In the genomic region with DNA sequence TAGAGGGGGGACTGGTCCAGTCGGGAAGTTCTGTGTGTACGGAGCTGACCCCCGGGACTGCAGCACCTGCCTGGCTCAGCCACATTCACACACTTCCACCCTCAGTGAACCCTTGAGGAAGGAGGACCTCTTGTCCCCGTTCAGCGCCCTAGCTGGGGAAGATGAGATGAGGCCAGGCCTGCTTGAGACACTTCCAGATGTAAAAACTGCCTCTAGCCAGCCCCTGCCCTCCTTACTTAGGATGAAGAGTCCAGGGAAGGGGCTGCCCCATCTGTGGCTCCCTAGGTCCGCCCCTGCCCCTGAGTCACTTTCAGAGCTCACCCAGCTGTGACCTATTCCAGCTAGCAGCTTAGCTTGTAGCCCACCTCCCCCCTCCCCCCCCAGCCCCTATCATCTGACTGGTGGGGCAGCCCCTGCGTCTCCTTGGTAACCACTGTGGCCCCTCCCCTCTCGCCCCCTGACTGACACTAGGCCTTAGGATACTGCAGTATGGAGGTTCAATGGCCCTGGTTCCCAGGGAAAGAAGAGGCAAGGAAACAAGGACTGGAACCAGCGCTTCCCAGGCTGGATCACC, we compare ENCODE assay signal across 14 mouse cellular contexts. TPM values are rescaled to one million over a fixed set of nuclear protein-coding genes. Genes with fewer than 3 reads are reported as not detected.
DNase-seq lines count a peak whose midpoint lies in the region; ATAC-seq and TF ChIP-seq lines count a peak whose summit lies in the region.
"Had no signal": no experiment of that assay in that cellular context is flagged by ENCODE, and none has a peak within 500 bp of the region (broad histone marks: within the 10 kb centered on the region; RNA-seq: fewer than 3 reads in every experiment).

No protein-coding gene starts in this region.

- 3% methylated on average over 9 of the region's 9 CpGs for WGBS in forebrain, embryonic 10.5 days
- WGBS in forebrain, embryonic 16.5 days = 15% methylated on average over 9 of the region's 9 CpGs
- WGBS in hindbrain, embryonic 12.5 days = 7% methylated on average over 9 of the region's 9 CpGs
- WGBS in midbrain, postnatal 0 days = 12% methylated on average over 9 of the region's 9 CpGs

- TF ChIP-seq CTCF in midbrain, postnatal 0 days (IDR thresholded peaks at IDR 0.05) = no peak
- TF ChIP-seq CTCF in left cerebral cortex, adult 2 months (IDR thresholded peaks at IDR 0.05) = no peak

- 0 out of 2 replicates have a peak, but pooled peaks cover under 1% of the 10 kb centered on the region for H3K27me3 ChIP-seq in forebrain, embryonic 10.5 days (ENCODE audit: poor library complexity, severe bottlenecking)
- no peaks in the 10 kb centered on the region for H3K27me3 ChIP-seq in forebrain, embryonic 16.5 days (replicated peaks; ENCODE audit: control insufficient read depth, insufficient read depth, low read length)
- H3K27me3 ChIP-seq in hindbrain, embryonic 12.5 days = no peaks in the 10 kb centered on the region
- no peaks in the 10 kb centered on the region for H3K27me3 ChIP-seq in midbrain, postnatal 0 days (ENCODE audit: insufficient read depth, low read length)

- H3K4me2 ChIP-seq in forebrain, embryonic 16.5 days (ENCODE audit: low read length) = no peak overlapping the region
- peak overlapping the region; percentile 25; the same call in 1 of the 2 replicates for H3K4me2 ChIP-seq in hindbrain, embryonic 12.5 days (replicated peaks)
- no peak overlapping the region for H3K4me2 ChIP-seq in midbrain, postnatal 0 days (ENCODE audit: low read depth, low read length, poor library complexity, severe bottlenecking)

- no peaks in the 10 kb centered on the region; the same call in 1 of the 2 replicates for H3K9me3 ChIP-seq in forebrain, embryonic 10.5 days
- no peaks in the 10 kb centered on the region for H3K9me3 ChIP-seq in forebrain, embryonic 16.5 days (ENCODE audit: control insufficient read depth, low read length)
- no peaks in the 10 kb centered on the region for H3K9me3 ChIP-seq in hindbrain, embryonic 12.5 days (replicated peaks)
- H3K9me3 ChIP-seq in midbrain, postnatal 0 days (ENCODE audit: low read length) = no peaks in the 10 kb centered on the region

- ATAC-seq in forebrain, embryonic 16.5 days = no peak
- peak; percentile 85 for ATAC-seq in hindbrain, embryonic 12.5 days (ENCODE audit: low FRiP score)
- no peak for ATAC-seq in midbrain, postnatal 0 days (ENCODE audit: low FRiP score)

- H3K4me3 ChIP-seq in forebrain, embryonic 10.5 days = peak overlapping the region; percentile 31
- no peak overlapping the region for H3K4me3 ChIP-seq in forebrain, embryonic 16.5 days (replicated peaks; ENCODE audit: low read length)
- no peak overlapping the region for H3K4me3 ChIP-seq in hindbrain, embryonic 12.5 days
- H3K4me3 ChIP-seq in midbrain, postnatal 0 days (ENCODE audit: low read depth, low read length) = no peak overlapping the region
- no peak overlapping the region for H3K4me3 ChIP-seq in left cerebral cortex, adult 2 months

- peak; percentile 78 for DNase-seq in forebrain, embryonic 10.5 days (ENCODE audit: extremely low spot score, low spot score)
- peak; percentile 83 for DNase-seq in embryo, embryonic 11 days
- no peak for DNase-seq in midbrain, postnatal 0 days (ENCODE audit: low spot score)
- no peak for DNase-seq in left cerebral cortex, adult 2 months (ENCODE audit: extremely low spot score in 1 of 2, low spot score in 2 of 2)
- no peak for DNase-seq in left cerebral cortex, postnatal 10 days (ENCODE audit: extremely low spot score in 1 of 2, low spot score in 2 of 2)
- DNase-seq in right cerebral cortex, adult 18-20 months = no peak
- DNase-seq: lung, postnatal 4 days; thymus, postnatal 36 days had no signal

- H3K4me1 ChIP-seq in forebrain, embryonic 10.5 days = peaks cover 25% of the 10 kb centered on the region
- peaks cover 13% of the 10 kb centered on the region for H3K4me1 ChIP-seq in forebrain, embryonic 16.5 days (replicated peaks; ENCODE audit: control insufficient read depth, insufficient read depth, low read length)
- peaks cover 23% of the 10 kb centered on the region for H3K4me1 ChIP-seq in hindbrain, embryonic 12.5 days
- H3K4me1 ChIP-seq in midbrain, postnatal 0 days (ENCODE audit: insufficient read depth, low read length) = 0 out of 2 replicates have a peak, but pooled peaks cover 10% of the 10 kb centered on the region

- intact Hi-C loops in left cerebral cortex, adult 2 months (cut with DNase I) = no loop called here
- intact Hi-C loops in left cerebral cortex, postnatal 10 days (cut with DNase I) = no loop called here

- H3K9ac ChIP-seq in forebrain, embryonic 16.5 days (replicated peaks; ENCODE audit: low read depth, low read length) = no peak overlapping the region
- H3K9ac ChIP-seq in hindbrain, embryonic 12.5 days = peak overlapping the region; percentile 32; the same call in 1 of the 2 replicates
- H3K9ac ChIP-seq in midbrain, postnatal 0 days (replicated peaks; ENCODE audit: low read length, poor library complexity, severe bottlenecking) = no peak overlapping the region

- H3K36me3 ChIP-seq in forebrain, embryonic 10.5 days (replicated peaks) = peaks cover 2% of the 10 kb centered on the region; the same call in 1 of the 2 replicates
- H3K36me3 ChIP-seq in forebrain, embryonic 16.5 days (ENCODE audit: control insufficient read depth, insufficient read depth) = peaks cover 8% of the 10 kb centered on the region
- peaks cover 12% of the 10 kb centered on the region for H3K36me3 ChIP-seq in hindbrain, embryonic 12.5 days
- peaks cover 20% of the 10 kb centered on the region for H3K36me3 ChIP-seq in midbrain, postnatal 0 days (ENCODE audit: insufficient read depth, low read length)

- peak overlapping the region; percentile 83 for H3K27ac ChIP-seq in forebrain, embryonic 10.5 days
- H3K27ac ChIP-seq in forebrain, embryonic 16.5 days (ENCODE audit: low read length) = no peak overlapping the region
- peak overlapping the region; percentile 65 for H3K27ac ChIP-seq in hindbrain, embryonic 12.5 days
- peak overlapping the region; percentile 32; the same call in 1 of the 2 replicates for H3K27ac ChIP-seq in midbrain, postnatal 0 days (ENCODE audit: low read depth, low read length)
- no peak overlapping the region for H3K27ac ChIP-seq in left cerebral cortex, adult 2 months

RNA-seq across cellular contexts. Expression of a gene that starts 6.7 kb away (rescaled TPM):
- 9.2 and 10.7 TPM in 2 replicates for polyA plus RNA-seq in forebrain, embryonic 10.5 days (2016; fragmentation: Nextera tagmentation; extraction: Ambion mirVana)
- polyA plus RNA-seq in forebrain, embryonic 16.5 days (2015; fragmentation: Nextera tagmentation; extraction: Ambion mirVana) = 133 and 182 TPM in 2 replicates
- polyA plus RNA-seq in hindbrain, embryonic 12.5 days (2016; fragmentation: Nextera tagmentation; extraction: Ambion mirVana) = 48.0 and 57.1 TPM in 2 replicates
- 172 and 196 TPM in 2 replicates for total RNA-seq in midbrain, postnatal 0 days (2014; rRNA removed)
- polyA plus RNA-seq in midbrain, postnatal 0 days (2015; fragmentation: Nextera tagmentation; extraction: Ambion mirVana) = 323 and 327 TPM in 2 replicates
- 10 to 100 TPM; 91.2 to 97.6 TPM for total RNA-seq in left cerebral cortex, adult 2 months (2021)
- total RNA-seq in left cerebral cortex, postnatal 10 days (2021) = 100 to 1,000 TPM; 154 to 156 TPM
- total RNA-seq: neutrophil, adult 5-6 weeks had no signal

RNA-seq across cellular contexts. Expression of a gene that starts 17.2 kb away (rescaled TPM):
- polyA plus RNA-seq in forebrain, embryonic 10.5 days (2016; fragmentation: Nextera tagmentation; extraction: Ambion mirVana) = 84.0 and 90.8 TPM in 2 replicates
- 93.8 and 103 TPM in 2 replicates for polyA plus RNA-seq in forebrain, embryonic 16.5 days (2015; fragmentation: Nextera tagmentation; extraction: Ambion mirVana)
- polyA plus RNA-seq in hindbrain, embryonic 12.5 days (2016; fragmentation: Nextera tagmentation; extraction: Ambion mirVana) = 58.0 and 58.4 TPM in 2 replicates
- 46.5 and 49.5 TPM in 2 replicates for total RNA-seq in midbrain, postnatal 0 days (2014; rRNA removed)
- polyA plus RNA-seq in midbrain, postnatal 0 days (2015; fragmentation: Nextera tagmentation; extraction: Ambion mirVana) = 77.0 and 80.3 TPM in 2 replicates
- total RNA-seq in left cerebral cortex, adult 2 months (2021) = 10 to 100 TPM; 50.1 to 56.8 TPM
- total RNA-seq in left cerebral cortex, postnatal 10 days (2021) = 10 to 100 TPM; 44.8 to 55.0 TPM

RNA-seq across cellular contexts. Expression of a gene that starts 17.5 kb away (rescaled TPM):
- polyA plus RNA-seq in forebrain, embryonic 10.5 days (2016; fragmentation: Nextera tagmentation; extraction: Ambion mirVana) = 37.1 and 39.3 TPM in 2 replicates
- polyA plus RNA-seq in forebrain, embryonic 16.5 days (2015; fragmentation: Nextera tagmentation; extraction: Ambion mirVana) = 89.9 and 100 TPM in 2 replicates
- polyA plus RNA-seq in hindbrain, embryonic 12.5 days (2016; fragmentation: Nextera tagmentation; extraction: Ambion mirVana) = 30.7 and 32.3 TPM in 2 replicates
- total RNA-seq in midbrain, postnatal 0 days (2014; rRNA removed) = 157 and 172 TPM in 2 replicates
- polyA plus RNA-seq in midbrain, postnatal 0 days (2015; fragmentation: Nextera tagmentation; extraction: Ambion mirVana) = 122 and 134 TPM in 2 replicates
- 100 to 1,000 TPM; 199 to 206 TPM for total RNA-seq in left cerebral cortex, adult 2 months (2021)
- total RNA-seq in left cerebral cortex, postnatal 10 days (2021) = 100 to 1,000 TPM; 177 TPM

RNA-seq across cellular contexts. Expression of a gene that starts 37.1 kb away (rescaled TPM):
- polyA plus RNA-seq in forebrain, embryonic 10.5 days (2016; fragmentation: Nextera tagmentation; extraction: Ambion mirVana) = not detected in 2 replicates
- not detected in 2 replicates for polyA plus RNA-seq in forebrain, embryonic 16.5 days (2015; fragmentation: Nextera tagmentation; extraction: Ambion mirVana)
- polyA plus RNA-seq in hindbrain, embryonic 12.5 days (2016; fragmentation: Nextera tagmentation; extraction: Ambion mirVana) = not detected in 2 replicates
- total RNA-seq in midbrain, postnatal 0 days (2014; rRNA removed) = not detected in 2 replicates
- polyA plus RNA-seq in midbrain, postnatal 0 days (2015; fragmentation: Nextera tagmentation; extraction: Ambion mirVana) = not detected in 2 replicates
- total RNA-seq in left cerebral cortex, adult 2 months (2021) = not detected
- not detected for total RNA-seq in left cerebral cortex, postnatal 10 days (2021)
- total RNA-seq: heart, adult 8-10 months; layer of hippocampus, adult 8-10 months; liver, adult 2 months; neutrophil, adult 5-6 weeks had no signal
- polyA plus RNA-seq: liver, adult 2 months had no signal

RNA-seq across cellular contexts. Expression of a gene that starts 44.4 kb away (rescaled TPM):
- polyA plus RNA-seq in forebrain, embryonic 10.5 days (2016; fragmentation: Nextera tagmentation; extraction: Ambion mirVana) = 90.8 and 94.9 TPM in 2 replicates
- polyA plus RNA-seq in forebrain, embryonic 16.5 days (2015; fragmentation: Nextera tagmentation; extraction: Ambion mirVana) = 63.0 and 63.1 TPM in 2 replicates
- 58.4 and 62.3 TPM in 2 replicates for polyA plus RNA-seq in hindbrain, embryonic 12.5 days (2016; fragmentation: Nextera tagmentation; extraction: Ambion mirVana)
- 25.6 and 28.3 TPM in 2 replicates for total RNA-seq in midbrain, postnatal 0 days (2014; rRNA removed)
- 23.2 and 28.2 TPM in 2 replicates for polyA plus RNA-seq in midbrain, postnatal 0 days (2015; fragmentation: Nextera tagmentation; extraction: Ambion mirVana)
- 10 to 100 TPM; 22.5 to 29.7 TPM for total RNA-seq in left cerebral cortex, adult 2 months (2021)
- total RNA-seq in left cerebral cortex, postnatal 10 days (2021) = 10 to 100 TPM; 27.9 to 29.9 TPM

Comparison
In these comparisons a context has a peak if more than half of its experiments do, and no peak if none do; other contexts are left out.
1. H3K27ac ChIP-seq: peak in forebrain, embryonic 10.5 days (single experiment), hindbrain, embryonic 12.5 days (single experiment) and midbrain, postnatal 0 days (single experiment); none in forebrain, embryonic 16.5 days (single experiment) and left cerebral cortex, adult 2 months (single experiment).
2. DNase-seq: peak in forebrain, embryonic 10.5 days (single experiment) and embryo, embryonic 11 days (single experiment); none in midbrain, postnatal 0 days (single experiment), left cerebral cortex, adult 2 months (0 of 2), left cerebral cortex, postnatal 10 days (0 of 2) and right cerebral cortex, adult 18-20 months (single experiment).